Mouse (Mus musculus) liver, postnatal 0 days (tissue): ENCODE measurements around the gene Bcap29.

Source experiments
- CTCF ChIP-seq: sonication (generic); IDR thresholded peaks from 2 replicates; pipeline ENCODE4 v1.5.1; 2016; ENCODE audit warnings: antibody characterized with exemption, low read depth
- EP300 ChIP-seq: IDR thresholded peaks from 2 replicates; pipeline ENCODE4 v1.6.1; 2016; ENCODE audit warnings: antibody characterized with exemption, low read depth, mild to moderate bottlenecking

DNA sequence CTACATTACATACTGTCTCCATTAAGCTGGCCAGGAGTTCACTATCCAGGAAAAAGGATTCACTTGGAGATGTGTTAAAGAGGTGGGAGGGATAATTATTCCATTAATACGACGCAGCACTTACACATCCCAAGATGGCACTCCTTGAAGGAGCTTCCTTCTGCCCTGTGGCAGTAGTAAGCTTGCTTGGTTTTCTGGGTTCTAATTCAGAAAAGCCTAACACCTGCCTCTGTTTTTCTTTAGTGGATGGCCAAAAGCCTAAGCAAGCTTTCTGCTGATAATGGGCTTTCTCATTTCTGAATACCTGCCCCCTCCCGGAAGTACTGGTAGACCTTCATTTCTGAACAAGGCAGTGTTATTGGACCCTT lies 766 bp upstream of the Bcap29 start:
- TF ChIP-seq EP300 (no peak), CTCF (no peak)
